Mouse (Mus musculus) megakaryocyte-erythroid progenitor cell, adult 5-6 weeks (primary cell): ENCODE data around the gene Pik3c2g. TPM values are rescaled to one million over a fixed set of nuclear protein-coding genes. Genes with fewer than 3 reads are reported as not detected.

Experiments
- ATAC-seq: replicated peaks from 2 replicates; pipeline ENCODE4 v1.8.0; 2016; ENCODE audit warnings: mild to moderate bottlenecking, inconsistent platforms; ENCODE audit not compliant: severe bottlenecking, poor library complexity, low FRiP score, low TSS enrichment
- total RNA-seq, 2 experiments: library from RNA; stranded (forward) in 1 of 2; stranded (reverse) in 1 of 2; fragments of 200-1000, 215-1000 nt in 1 of 2; fragments of >200 nt in 1 of 2; fragmentation: Nextera tagmentation in 1 of 2; gene quantifications; 2 replicates each; pipeline ENCODE4 v1.2.3; 2014 to 2017

Gene Pik3c2g
- total RNA-seq, 2 experiments from 2014 or later: not detected

- ATAC-seq: no peak
Measured at GRCm38 (mm10) chr6:139838239-139838638, 251.2 kb downstream of the Pik3c2g start.

- no peak for ATAC-seq
Measured at GRCm38 (mm10) chr6:139838713-139839112, 251.7 kb downstream of the Pik3c2g start.

GRCm38 (mm10) chr6:139839907-139840306 lies 252.9 kb downstream of the Pik3c2g start:
- no peak for ATAC-seq

GRCm38 (mm10) chr6:139841272-139841671 lies 254.3 kb downstream of the Pik3c2g start:
- no peak for ATAC-seq

- ATAC-seq: no peak
Measured at GRCm38 (mm10) chr6:139842626-139843025, 255.6 kb downstream of the Pik3c2g start.

- no peak for ATAC-seq
Measured at GRCm38 (mm10) chr6:139843531-139843930, 256.5 kb downstream of the Pik3c2g start.

GRCm38 (mm10) chr6:139846889-139847544 lies 260.0 kb downstream of the Pik3c2g start:
- ATAC-seq: no peak

GRCm38 (mm10) chr6:139849931-139850330 lies 262.9 kb downstream of the Pik3c2g start:
- no peak for ATAC-seq

GRCm38 (mm10) chr6:139851705-139852603 lies 264.9 kb downstream of the Pik3c2g start:
- no peak for ATAC-seq

- no peak for ATAC-seq
Measured at GRCm38 (mm10) chr6:139852836-139853235, 265.8 kb downstream of the Pik3c2g start.

- ATAC-seq: no peak
Measured at GRCm38 (mm10) chr6:139860141-139860540, 273.1 kb downstream of the Pik3c2g start.

GRCm38 (mm10) chr6:139861534-139861933 lies 274.5 kb downstream of the Pik3c2g start:
- ATAC-seq: no peak

GRCm38 (mm10) chr6:139865059-139865673 lies 278.1 kb downstream of the Pik3c2g start:
- no peak for ATAC-seq

GRCm38 (mm10) chr6:139874418-139875176 lies 287.6 kb downstream of the Pik3c2g start:
- peak; percentile 65; the same call in 1 of the 2 replicates for ATAC-seq

GRCm38 (mm10) chr6:139876691-139877090 lies 289.7 kb downstream of the Pik3c2g start:
- ATAC-seq: no peak

GRCm38 (mm10) chr6:139877476-139878361 lies 290.7 kb downstream of the Pik3c2g start:
- ATAC-seq: no peak

GRCm38 (mm10) chr6:139878362-139878696 lies 291.3 kb downstream of the Pik3c2g start:
- ATAC-seq: no peak

GRCm38 (mm10) chr6:139882076-139882475 lies 295.1 kb downstream of the Pik3c2g start:
- no peak for ATAC-seq

- ATAC-seq: no peak
Measured at GRCm38 (mm10) chr6:139887175-139887574, 300.2 kb downstream of the Pik3c2g start.
